In the genomic region with DNA sequence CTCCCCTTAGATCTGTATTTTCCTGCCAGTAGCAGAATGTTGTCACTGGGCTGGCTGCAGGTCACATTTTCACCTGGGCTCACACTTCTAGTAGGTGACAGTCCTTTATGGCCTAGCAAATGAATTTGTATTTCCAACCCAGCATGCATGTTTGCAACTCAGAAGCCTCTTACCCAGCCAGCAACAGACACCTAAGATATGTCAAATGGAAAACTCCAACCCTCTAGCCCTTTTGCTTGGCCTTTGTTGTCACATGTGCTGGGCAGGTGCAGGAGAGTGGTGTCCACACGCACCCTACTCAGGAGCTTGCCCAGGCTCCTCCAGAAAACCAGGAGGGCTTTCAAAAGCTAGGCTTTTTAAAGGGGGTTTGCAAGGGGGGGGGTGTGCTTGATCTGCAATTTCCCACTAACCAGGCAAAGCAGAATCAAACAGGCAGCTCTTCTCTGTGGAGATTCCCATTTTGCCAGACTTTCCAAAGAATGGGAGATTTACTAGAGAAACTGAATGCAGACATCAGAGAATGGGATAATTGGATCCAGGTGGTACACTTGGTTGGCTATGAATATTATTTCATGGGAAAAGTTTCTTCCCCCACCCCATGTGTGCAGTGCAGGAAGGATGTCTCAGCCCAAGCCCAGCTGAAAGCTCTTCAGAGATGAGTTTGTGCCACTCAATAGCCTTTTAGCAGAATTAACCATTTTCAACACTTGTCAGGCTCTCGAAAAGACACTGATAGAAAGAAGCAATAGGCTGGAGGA, we compare ENCODE assay signal across 17 mouse cellular contexts.
A peak's percentile ranks its signal among the peaks of the same experiment; 100 is the strongest.
DNase-seq lines count a peak whose midpoint lies in the region; ATAC-seq and TF ChIP-seq lines count a peak whose summit lies in the region.
"Had no signal": no experiment of that assay in that cellular context is flagged by ENCODE, and none has a peak within 500 bp of the region (broad histone marks: within the 10 kb centered on the region; RNA-seq: fewer than 3 reads in every experiment).

No protein-coding gene starts in this region.

- intact Hi-C loops in heart, postnatal 36 days (cut with DNase I), result no loop called here

- no peak for TF ChIP-seq CTCF in forebrain, postnatal 0 days (IDR thresholded peaks at IDR 0.05; ENCODE audit: low read depth)

- WGBS in embryonic facial prominence, embryonic 10.5 days, result 68% methylated on average over 2 of the region's 2 CpGs
- WGBS in forebrain, postnatal 0 days, result 44% methylated on average over 2 of the region's 2 CpGs
- WGBS in midbrain, embryonic 13.5 days, result 69% methylated on average over 2 of the region's 2 CpGs

- H3K4me2 ChIP-seq in forebrain, postnatal 0 days (ENCODE audit: low read depth), result no peak overlapping the region
- H3K4me2 ChIP-seq in midbrain, embryonic 13.5 days (replicated peaks), result no peak overlapping the region
- H3K4me2 ChIP-seq: lung, embryonic 14.5 days had no signal

- peaks cover 8% of the 10 kb centered on the region for H3K36me3 ChIP-seq in embryonic facial prominence, embryonic 10.5 days (replicated peaks)
- H3K36me3 ChIP-seq in forebrain, postnatal 0 days (ENCODE audit: insufficient read depth), result peaks cover 12% of the 10 kb centered on the region; the same call in 1 of the 2 replicates
- 0 out of 2 replicates have a peak, but pooled peaks cover 4% of the 10 kb centered on the region for H3K36me3 ChIP-seq in midbrain, embryonic 13.5 days

- peaks cover 45% of the 10 kb centered on the region for H3K4me1 ChIP-seq in embryonic facial prominence, embryonic 10.5 days
- peaks cover 17% of the 10 kb centered on the region; the same call in 1 of the 2 replicates for H3K4me1 ChIP-seq in forebrain, postnatal 0 days (ENCODE audit: insufficient read depth)
- H3K4me1 ChIP-seq in midbrain, embryonic 13.5 days (replicated peaks), result peaks cover 47% of the 10 kb centered on the region
- H3K4me1 ChIP-seq: megakaryocyte, embryonic 14.5 days had no signal

- H3K27ac ChIP-seq in embryonic facial prominence, embryonic 10.5 days (replicated peaks), result peak overlapping the region; percentile 66; the same call in 1 of the 2 replicates
- peak overlapping the region; percentile 22; the same call in 1 of the 2 replicates for H3K27ac ChIP-seq in forebrain, postnatal 0 days (ENCODE audit: low read depth, low read length)
- peak overlapping the region; percentile 35 for H3K27ac ChIP-seq in midbrain, embryonic 13.5 days
- H3K27ac ChIP-seq: left cerebral cortex, adult 2 months had no signal

- no peak for ATAC-seq in forebrain, postnatal 0 days
- no peak for ATAC-seq in midbrain, embryonic 13.5 days

- peak; percentile 82 for DNase-seq in heart, adult 11 months
- DNase-seq in heart, postnatal 36 days, result no peak
- no peak for DNase-seq in embryonic facial prominence, embryonic 10.5 days (ENCODE audit: low spot score)
- DNase-seq in forebrain, postnatal 0 days, result no peak
- no peak for DNase-seq in urinary bladder, postnatal 10 days (ENCODE audit: low spot score)
- no peak for DNase-seq in gastrocnemius, postnatal 25 days
- no peak for DNase-seq in frontal cortex, postnatal 25 days (ENCODE audit: low spot score in 2 of 2)
- DNase-seq: adrenal gland, adult 8-10 months; cerebellum, postnatal 36 days; heart, postnatal 4 days; kidney, adult 2 months; lung, embryonic 14.5 days; retina, postnatal 1 day; thymus, postnatal 14 days had no signal

- H3K27me3 ChIP-seq in embryonic facial prominence, embryonic 10.5 days (replicated peaks; ENCODE audit: low read depth, poor library complexity, severe bottlenecking), result no peaks in the 10 kb centered on the region
- no peaks in the 10 kb centered on the region for H3K27me3 ChIP-seq in forebrain, postnatal 0 days (ENCODE audit: insufficient read depth, low read length)
- no peaks in the 10 kb centered on the region for H3K27me3 ChIP-seq in midbrain, embryonic 13.5 days
- H3K27me3 ChIP-seq: megakaryocyte, embryonic 14.5 days had no signal

- H3K9ac ChIP-seq in forebrain, postnatal 0 days, result no peak overlapping the region
- no peak overlapping the region for H3K9ac ChIP-seq in midbrain, embryonic 13.5 days (replicated peaks)
- H3K9ac ChIP-seq: lung, embryonic 14.5 days had no signal

- no peaks in the 10 kb centered on the region for H3K9me3 ChIP-seq in embryonic facial prominence, embryonic 10.5 days
- no peaks in the 10 kb centered on the region for H3K9me3 ChIP-seq in forebrain, postnatal 0 days (ENCODE audit: low read length)
- H3K9me3 ChIP-seq in midbrain, embryonic 13.5 days, result no peaks in the 10 kb centered on the region
- H3K9me3 ChIP-seq: megakaryocyte, embryonic 14.5 days had no signal

- H3K4me3 ChIP-seq in embryonic facial prominence, embryonic 10.5 days, result no peak overlapping the region
- no peak overlapping the region for H3K4me3 ChIP-seq in forebrain, postnatal 0 days (ENCODE audit: low read depth, low read length)
- no peak overlapping the region for H3K4me3 ChIP-seq in midbrain, embryonic 13.5 days (replicated peaks)
- H3K4me3 ChIP-seq: left cerebral cortex, adult 2 months; megakaryocyte, embryonic 14.5 days had no signal
